Mouse (Mus musculus): ENCODE results near the gene Ms4a3. TPM values are rescaled to one million over a fixed set of nuclear protein-coding genes. Genes with fewer than 3 reads are reported as not detected.

Gene Ms4a3
- polyA plus RNA-seq, 1 experiment from 2014 or later = not detected

Other genes starting within 250 kb of the Ms4a3 start
- gene Ms4a4c, start 236.1 kb downstream of the Ms4a3 start, polyA plus RNA-seq (2016; fragmentation: Nextera tagmentation; extraction: Ambion mirVana) = 0.17 TPM in 1 of 2 replicates, not detected in the other
- gene Ms4a4b, start 197.3 kb downstream of the Ms4a3 start, polyA plus RNA-seq (2016; fragmentation: Nextera tagmentation; extraction: Ambion mirVana) = not detected in 2 replicates
- 1.2 and 1.5 TPM in 2 replicates for gene Ms4a6c, start 171.5 kb downstream of the Ms4a3 start, polyA plus RNA-seq (2016; fragmentation: Nextera tagmentation; extraction: Ambion mirVana)
- not detected in 2 replicates for gene Gm8369, start 154.9 kb downstream of the Ms4a3 start, polyA plus RNA-seq (2016; fragmentation: Nextera tagmentation; extraction: Ambion mirVana)
- 1.1 and 1.7 TPM in 2 replicates for gene Ms4a6b, start 124.3 kb downstream of the Ms4a3 start, polyA plus RNA-seq (2016; fragmentation: Nextera tagmentation; extraction: Ambion mirVana)
- 0.57 and 0.66 TPM in 2 replicates for gene Ms4a4d, start 104.0 kb downstream of the Ms4a3 start, polyA plus RNA-seq (2016; fragmentation: Nextera tagmentation; extraction: Ambion mirVana)
- 0.71 and 1.5 TPM in 2 replicates for gene Ms4a6d, start 36.0 kb downstream of the Ms4a3 start, polyA plus RNA-seq (2016; fragmentation: Nextera tagmentation; extraction: Ambion mirVana)
- gene Ms4a2, start 17.1 kb downstream of the Ms4a3 start, polyA plus RNA-seq (2016; fragmentation: Nextera tagmentation; extraction: Ambion mirVana) = 0.17 TPM in 1 of 2 replicates, not detected in the other
- not detected in 2 replicates for gene Oosp2, start 19.7 kb upstream of the Ms4a3 start, polyA plus RNA-seq (2016; fragmentation: Nextera tagmentation; extraction: Ambion mirVana)
- gene Oosp1, start 50.3 kb upstream of the Ms4a3 start, polyA plus RNA-seq (2016; fragmentation: Nextera tagmentation; extraction: Ambion mirVana) = not detected in 2 replicates
- not detected in 2 replicates for gene Oosp3, start 56.2 kb upstream of the Ms4a3 start, polyA plus RNA-seq (2016; fragmentation: Nextera tagmentation; extraction: Ambion mirVana)
- gene Gif, start 106.7 kb upstream of the Ms4a3 start, polyA plus RNA-seq (2016; fragmentation: Nextera tagmentation; extraction: Ambion mirVana) = not detected in 2 replicates
- 65.1 and 66.1 TPM in 2 replicates for gene Mrpl16, start 129.5 kb upstream of the Ms4a3 start, polyA plus RNA-seq (2016; fragmentation: Nextera tagmentation; extraction: Ambion mirVana)
- 10.7 and 12.4 TPM in 2 replicates for gene Stx3, start 178.6 kb upstream of the Ms4a3 start, polyA plus RNA-seq (2016; fragmentation: Nextera tagmentation; extraction: Ambion mirVana)
- gene Olfr1417, start 198.4 kb upstream of the Ms4a3 start, polyA plus RNA-seq (2016; fragmentation: Nextera tagmentation; extraction: Ambion mirVana) = 0.06 TPM in 1 of 2 replicates, not detected in the other
- gene Olfr1418, start 220.2 kb upstream of the Ms4a3 start, polyA plus RNA-seq (2016; fragmentation: Nextera tagmentation; extraction: Ambion mirVana) = not detected in 2 replicates
- gene Olfr1419, start 234.3 kb upstream of the Ms4a3 start, polyA plus RNA-seq (2016; fragmentation: Nextera tagmentation; extraction: Ambion mirVana) = not detected in 2 replicates
- gene Olfr1420, start 245.7 kb upstream of the Ms4a3 start, polyA plus RNA-seq (2016; fragmentation: Nextera tagmentation; extraction: Ambion mirVana) = not detected in 2 replicates

Data from forebrain, embryonic 10.5 days (tissue).